Mouse (Mus musculus): ENCODE measurements around the gene Dynll1. TPM values are rescaled to one million over a fixed set of nuclear protein-coding genes. Genes with fewer than 3 reads are reported as not detected.

The Dynll1 gene
- polyA plus RNA-seq, 1 experiment from 2014 or later: 1,684 TPM

- peak overlapping the region; percentile 94 for H3K4me3 ChIP-seq
- no peaks in the 10 kb centered on the region for H3K9me3 ChIP-seq
- peak overlapping the region; percentile 96 for H3K27ac ChIP-seq
- peaks cover 30% of the 10 kb centered on the region for H3K36me3 ChIP-seq
- peaks cover 40% of the 10 kb centered on the region for H3K4me1 ChIP-seq (replicated peaks)
- no peak for DNase-seq (ENCODE audit: low spot score)
- no peaks in the 10 kb centered on the region for H3K27me3 ChIP-seq (ENCODE audit: insufficient read depth, poor library complexity, severe bottlenecking)
- under 1% methylated on average over 77 of the region's 77 CpGs for WGBS
These were observed 28.6 kb downstream of the Dynll1 start for GRCm38 (mm10) chr5:115271931-115272811.

- Histone ChIP-seq H3K27me3 (ENCODE audit: insufficient read depth, poor library complexity, severe bottlenecking) (no peaks in the 10 kb centered on the region), H3K9me3 (no peaks in the 10 kb centered on the region), H3K27ac (no peak overlapping the region), H3K36me3 (peaks cover 48% of the 10 kb centered on the region), H3K4me1 (replicated peaks) (peaks cover 45% of the 10 kb centered on the region), H3K4me3 (peak overlapping the region; percentile 94; the same call in 1 of the 2 replicates)
- no peak for DNase-seq (ENCODE audit: low spot score)
- 93% methylated on average over 1 of the region's 1 CpGs for WGBS
These were observed 30.8 kb downstream of the Dynll1 start for GRCm38 (mm10) chr5:115269969-115270368.

- H3K36me3 ChIP-seq: peaks cover 58% of the 10 kb centered on the region
These were observed 32.5 kb downstream of the Dynll1 start for GRCm38 (mm10) chr5:115268266-115268665.

GRCm38 (mm10) chr5:115267469-115268045, 33.2 kb downstream of the Dynll1 start:
- H3K9me3 ChIP-seq: no peaks in the 10 kb centered on the region
- 90% methylated on average over 3 of the region's 3 CpGs for WGBS
- no peak overlapping the region for H3K4me3 ChIP-seq
- H3K4me1 ChIP-seq (replicated peaks): peaks cover 39% of the 10 kb centered on the region
- DNase-seq (ENCODE audit: low spot score): no peak
- peaks cover 65% of the 10 kb centered on the region for H3K36me3 ChIP-seq
- H3K27me3 ChIP-seq (ENCODE audit: insufficient read depth, poor library complexity, severe bottlenecking): no peaks in the 10 kb centered on the region
- no peak overlapping the region for H3K27ac ChIP-seq

More at GRCm38 (mm10) chr5:115268266-115268665, 32.5 kb downstream of the Dynll1 start:
- no peak for DNase-seq (ENCODE audit: low spot score)
- Histone ChIP-seq H3K27ac (no peak overlapping the region), H3K4me1 (replicated peaks) (peaks cover 43% of the 10 kb centered on the region), H3K9me3 (no peaks in the 10 kb centered on the region), H3K4me3 (no peak overlapping the region), H3K27me3 (ENCODE audit: insufficient read depth, poor library complexity, severe bottlenecking) (no peaks in the 10 kb centered on the region)
- 77% methylated on average over 3 of the region's 3 CpGs for WGBS

GRCm38 (mm10) chr5:115266787-115267468, 33.9 kb downstream of the Dynll1 start:
- Histone ChIP-seq H3K4me3 (no peak overlapping the region), H3K36me3 (peaks cover 70% of the 10 kb centered on the region), H3K4me1 (replicated peaks) (peaks cover 36% of the 10 kb centered on the region), H3K27me3 (ENCODE audit: insufficient read depth, poor library complexity, severe bottlenecking) (no peaks in the 10 kb centered on the region), H3K27ac (no peak overlapping the region), H3K9me3 (no peaks in the 10 kb centered on the region)
- no peak for DNase-seq (ENCODE audit: low spot score)
- WGBS: 92% methylated on average over 8 of the region's 8 CpGs

GRCm38 (mm10) chr5:115266340-115266739, 34.5 kb downstream of the Dynll1 start:
- Histone ChIP-seq H3K4me1 (replicated peaks) (peaks cover 31% of the 10 kb centered on the region), H3K9me3 (no peaks in the 10 kb centered on the region), H3K27ac (peak overlapping the region; percentile 6; the same call in 1 of the 2 replicates), H3K4me3 (no peak overlapping the region), H3K36me3 (peaks cover 73% of the 10 kb centered on the region), H3K27me3 (ENCODE audit: insufficient read depth, poor library complexity, severe bottlenecking) (no peaks in the 10 kb centered on the region)
- WGBS: 93% methylated on average over 5 of the region's 5 CpGs
- no peak for DNase-seq (ENCODE audit: low spot score)

GRCm38 (mm10) chr5:115262502-115263291, 38.1 kb downstream of the Dynll1 start:
- Histone ChIP-seq H3K4me3 (no peak overlapping the region), H3K27me3 (ENCODE audit: insufficient read depth, poor library complexity, severe bottlenecking) (no peaks in the 10 kb centered on the region), H3K36me3 (peaks cover 83% of the 10 kb centered on the region), H3K4me1 (replicated peaks) (peaks cover 8% of the 10 kb centered on the region), H3K27ac (no peak overlapping the region), H3K9me3 (no peaks in the 10 kb centered on the region)
- WGBS: 92% methylated on average over 14 of the region's 14 CpGs
- DNase-seq (ENCODE audit: low spot score): no peak

- WGBS: 91% methylated on average over 1 of the region's 1 CpGs
These were observed 38.9 kb downstream of the Dynll1 start for GRCm38 (mm10) chr5:115261880-115262279.

GRCm38 (mm10) chr5:115261141-115261540, 39.7 kb downstream of the Dynll1 start:
- H3K27ac ChIP-seq: no peak overlapping the region
- WGBS: 92% methylated on average over 8 of the region's 8 CpGs
- no peak overlapping the region for H3K4me3 ChIP-seq
- peaks cover 85% of the 10 kb centered on the region for H3K36me3 ChIP-seq
- H3K9me3 ChIP-seq: no peaks in the 10 kb centered on the region
- H3K4me1 ChIP-seq (replicated peaks): peaks cover 5% of the 10 kb centered on the region
- H3K27me3 ChIP-seq (ENCODE audit: insufficient read depth, poor library complexity, severe bottlenecking): no peaks in the 10 kb centered on the region
- DNase-seq (ENCODE audit: low spot score): no peak

More at GRCm38 (mm10) chr5:115261880-115262279, 38.9 kb downstream of the Dynll1 start:
- Histone ChIP-seq H3K4me3 (no peak overlapping the region), H3K27me3 (ENCODE audit: insufficient read depth, poor library complexity, severe bottlenecking) (no peaks in the 10 kb centered on the region), H3K27ac (no peak overlapping the region), H3K9me3 (no peaks in the 10 kb centered on the region), H3K36me3 (peaks cover 85% of the 10 kb centered on the region), H3K4me1 (replicated peaks) (peaks cover 8% of the 10 kb centered on the region)
- no peak for DNase-seq (ENCODE audit: low spot score)

- no peaks in the 10 kb centered on the region for H3K9me3 ChIP-seq
- WGBS: 93% methylated on average over 6 of the region's 6 CpGs
- H3K4me1 ChIP-seq (replicated peaks): 0 out of 2 replicates have a peak, but pooled peaks cover 3% of the 10 kb centered on the region
- H3K27ac ChIP-seq: no peak overlapping the region
- H3K4me3 ChIP-seq: no peak overlapping the region
- no peak for DNase-seq (ENCODE audit: low spot score)
- H3K27me3 ChIP-seq (ENCODE audit: insufficient read depth, poor library complexity, severe bottlenecking): no peaks in the 10 kb centered on the region
- H3K36me3 ChIP-seq: peaks cover 86% of the 10 kb centered on the region
These were observed 40.4 kb downstream of the Dynll1 start for GRCm38 (mm10) chr5:115260356-115260755.

- 90% methylated on average over 10 of the region's 10 CpGs for WGBS
- Histone ChIP-seq H3K27ac (no peak overlapping the region), H3K4me3 (no peak overlapping the region), H3K4me1 (replicated peaks) (no peaks in the 10 kb centered on the region), H3K27me3 (ENCODE audit: insufficient read depth, poor library complexity, severe bottlenecking) (no peaks in the 10 kb centered on the region), H3K9me3 (no peaks in the 10 kb centered on the region), H3K36me3 (peaks cover 75% of the 10 kb centered on the region)
- DNase-seq (ENCODE audit: low spot score): no peak
These were observed 43.8 kb downstream of the Dynll1 start for GRCm38 (mm10) chr5:115256909-115257546.

GRCm38 (mm10) chr5:115255472-115255871, 45.3 kb downstream of the Dynll1 start:
- H3K27ac ChIP-seq: no peak overlapping the region
- H3K4me3 ChIP-seq: no peak overlapping the region
- no peak for DNase-seq (ENCODE audit: low spot score)
- H3K9me3 ChIP-seq: no peaks in the 10 kb centered on the region
- H3K36me3 ChIP-seq: peaks cover 78% of the 10 kb centered on the region
- 75% methylated on average over 1 of the region's 1 CpGs for WGBS
- H3K27me3 ChIP-seq (ENCODE audit: insufficient read depth, poor library complexity, severe bottlenecking): no peaks in the 10 kb centered on the region
- no peaks in the 10 kb centered on the region for H3K4me1 ChIP-seq (replicated peaks)

Measured in hindbrain, embryonic 10.5 days (tissue).